Mouse (Mus musculus): ENCODE measurements around the gene Nova1.

DNA sequence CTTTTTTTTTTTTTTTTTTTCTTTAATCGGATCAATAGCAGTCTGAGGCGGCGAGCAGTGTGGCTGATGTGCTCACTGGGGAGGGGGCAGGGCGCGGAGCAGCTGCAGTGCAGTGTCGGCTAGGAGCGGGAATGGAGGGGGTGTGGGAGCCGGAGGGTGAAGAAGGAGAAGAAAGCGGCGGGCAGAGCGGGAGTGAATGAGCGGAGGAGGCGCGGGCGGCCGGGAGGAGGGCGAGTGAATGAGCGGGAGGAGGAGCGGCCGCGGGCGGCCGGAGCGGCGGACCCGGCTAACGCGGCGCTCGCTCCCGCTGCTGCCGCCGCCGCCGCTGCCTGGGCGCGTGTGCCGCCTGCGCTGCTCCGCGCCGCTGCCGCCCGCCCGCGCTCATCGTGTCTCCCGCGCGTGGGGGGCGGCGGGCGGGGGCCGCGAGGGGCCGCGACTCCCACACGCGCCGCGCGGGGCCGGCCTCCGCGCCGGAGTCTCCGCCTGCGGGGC is at the start of gene Nova1:
- TF ChIP-seq ZKSCAN1 (IDR thresholded peaks at IDR 0.05; ENCODE audit: low read depth, low read length): no peak
- TF ChIP-seq E2F4 (IDR thresholded peaks at IDR 0.05; ENCODE audit: borderline replicate concordance, low read depth, low read length): no peak
- 0 out of 4 replicates have a peak, but pooled peaks of 1 of the 2 experiments have one; percentile 12 for TF ChIP-seq EP300 (IDR thresholded peaks at IDR 0.05; ENCODE audit: low read depth in 1 of 2, low read length in 2 of 2)
- TF ChIP-seq POLR2A (IDR thresholded peaks at IDR 0.05; ENCODE audit: control insufficient read depth in 1 of 2, insufficient read depth in 1 of 2, low read depth in 1 of 2, low read length in 2 of 2, poor library complexity in 1 of 2): peak in 1 of 2 experiments; percentile 12; a peak in 1 of 4 replicates
- TF ChIP-seq USF2 (IDR thresholded peaks at IDR 0.05; ENCODE audit: borderline replicate concordance in 1 of 2, insufficient read depth in 1 of 2, low read depth in 1 of 2, low read length in 2 of 2): no peak
- TF ChIP-seq CTCF (IDR thresholded peaks at IDR 0.05 in 2 of 3, conservative IDR thresholded peaks at IDR 0.05 in 1 of 3; ENCODE audit: control insufficient read depth in 1 of 3, insufficient read depth in 1 of 3, low read depth in 2 of 3, low read length in 3 of 3, poor library complexity in 1 of 3, severe bottlenecking in 1 of 3): no peak
- TF ChIP-seq MXI1 (IDR thresholded peaks at IDR 0.05; ENCODE audit: low read depth, low read length): no peak
- TF ChIP-seq JUND (IDR thresholded peaks at IDR 0.05; ENCODE audit: low read depth, low read length): no peak
- TF ChIP-seq MYC (IDR thresholded peaks at IDR 0.05; ENCODE audit: low read depth, low read length): no peak
- no peak for TF ChIP-seq GABPA (IDR thresholded peaks at IDR 0.05; ENCODE audit: low read depth, low read length)
- TF ChIP-seq HCFC1 (IDR thresholded peaks at IDR 0.05; ENCODE audit: low read depth, low read length): no peak
- TF ChIP-seq ZMIZ1 (IDR thresholded peaks at IDR 0.05; ENCODE audit: low read depth, low read length): no peak
- TF ChIP-seq TAL1 (IDR thresholded peaks at IDR 0.05; ENCODE audit: low read length): no peak
- TF ChIP-seq TCF12 (IDR thresholded peaks at IDR 0.05; ENCODE audit: low read depth, low read length): no peak
